Mouse (Mus musculus): ENCODE data around the gene Usp44. TPM values are rescaled to one million over a fixed set of nuclear protein-coding genes. Genes with fewer than 3 reads are reported as not detected.

Usp44 gene
- polyA plus RNA-seq, 1 experiment from 2014 or later, result 0.12 TPM

GRCm38 (mm10) chr10:93881918-93882317 is 50.6 kb downstream of the Usp44 start:
- DNase-seq (ENCODE audit: low spot score) (no peak), ATAC-seq (no peak)
- H3K27ac ChIP-seq (ENCODE audit: low read length), result no peak overlapping the region
- H3K4me3 ChIP-seq (ENCODE audit: low read depth, low read length), result no peak overlapping the region
- H3K27me3 ChIP-seq (replicated peaks; ENCODE audit: insufficient read depth, low read length), result no peaks in the 10 kb centered on the region
- H3K4me1 ChIP-seq (ENCODE audit: insufficient read depth, low read depth, low read length), result no peaks in the 10 kb centered on the region
- H3K9me3 ChIP-seq (ENCODE audit: low read length), result no peaks in the 10 kb centered on the region
- peaks cover 16% of the 10 kb centered on the region for H3K36me3 ChIP-seq (ENCODE audit: insufficient read depth, low read length)
- no peak overlapping the region for H3K9ac ChIP-seq (replicated peaks; ENCODE audit: low read depth)
- TF ChIP-seq CTCF (IDR thresholded peaks at IDR 0.05) (no peak), EP300 (IDR thresholded peaks at IDR 0.05) (no peak)
- H3K4me2 ChIP-seq (replicated peaks; ENCODE audit: low read depth, low read length), result no peak overlapping the region

DNA sequence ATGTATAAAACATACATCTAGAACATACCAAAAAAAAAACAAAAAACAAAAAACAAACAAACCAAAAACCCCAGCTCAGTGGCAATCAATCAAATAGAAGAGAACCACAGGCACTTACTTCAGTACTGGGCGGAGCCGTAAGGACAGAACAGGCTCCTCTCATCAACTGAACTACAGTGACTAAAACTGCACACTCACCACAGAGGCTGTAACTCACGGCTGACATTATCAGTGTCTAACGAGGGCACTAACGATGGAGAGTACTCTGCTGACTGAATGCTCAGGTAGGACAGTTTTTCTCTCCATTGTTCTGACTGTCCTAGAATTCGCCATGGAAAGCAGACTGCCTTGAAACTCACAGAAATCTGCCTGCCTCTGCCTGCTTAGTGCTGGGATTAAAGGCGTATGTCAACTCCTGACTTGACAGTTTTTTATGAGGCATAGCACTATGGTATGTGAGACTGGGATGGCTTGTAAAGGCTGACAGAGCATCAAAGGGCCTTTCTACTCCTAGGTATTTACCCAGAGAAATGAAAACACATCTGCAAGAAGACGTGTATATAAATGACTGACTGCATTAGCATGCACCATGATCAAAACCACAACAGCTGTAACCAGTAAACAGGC is 51.5 kb downstream of the Usp44 start:
- ATAC-seq (no peak), DNase-seq (ENCODE audit: low spot score) (no peak)
- no peaks in the 10 kb centered on the region for H3K4me1 ChIP-seq (ENCODE audit: insufficient read depth, low read depth, low read length)
- H3K36me3 ChIP-seq (ENCODE audit: insufficient read depth, low read length), result peaks cover 15% of the 10 kb centered on the region
- 83% methylated on average over 8 of the region's 8 CpGs for WGBS
- TF ChIP-seq EP300 (IDR thresholded peaks at IDR 0.05) (no peak), CTCF (IDR thresholded peaks at IDR 0.05) (no peak)
- no peak overlapping the region for H3K4me3 ChIP-seq (ENCODE audit: low read depth, low read length)
- H3K27ac ChIP-seq (ENCODE audit: low read length), result no peak overlapping the region
- no peaks in the 10 kb centered on the region for H3K9me3 ChIP-seq (ENCODE audit: low read length)
- H3K4me2 ChIP-seq (replicated peaks; ENCODE audit: low read depth, low read length), result no peak overlapping the region
- no peak overlapping the region for H3K9ac ChIP-seq (replicated peaks; ENCODE audit: low read depth)
- H3K27me3 ChIP-seq (replicated peaks; ENCODE audit: insufficient read depth, low read length), result no peaks in the 10 kb centered on the region

DNA sequence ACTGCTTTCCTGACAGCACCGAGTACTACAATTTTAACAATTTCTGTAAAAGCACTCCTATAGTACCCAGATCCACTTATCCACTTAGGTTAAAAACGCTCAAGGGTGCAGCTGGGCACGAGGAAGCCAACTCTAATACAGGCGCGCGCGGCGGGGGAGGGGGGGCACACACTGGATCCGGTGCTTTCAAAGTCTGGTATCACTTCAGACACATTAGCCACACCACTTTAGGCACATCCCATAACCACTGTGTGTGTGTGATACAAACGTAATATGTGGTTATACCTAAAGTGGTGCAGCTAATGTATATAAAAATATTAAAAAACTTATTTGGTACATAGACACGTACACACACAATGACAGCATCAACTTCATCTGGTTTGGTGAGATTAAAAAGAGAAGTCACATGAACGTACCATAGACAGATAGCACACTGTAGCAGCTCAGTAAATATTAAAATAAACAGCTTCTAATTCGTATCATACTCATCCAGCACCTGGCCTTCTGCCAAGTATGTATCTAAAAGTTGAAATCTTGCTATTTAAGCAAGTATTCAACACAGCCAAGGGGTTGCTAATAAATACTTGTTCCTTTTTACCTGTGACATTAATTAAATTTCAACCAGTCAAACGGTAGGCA is 54.6 kb downstream of the Usp44 start:
- no peaks in the 10 kb centered on the region for H3K27me3 ChIP-seq (replicated peaks; ENCODE audit: insufficient read depth, low read length)
- whole genome bisulfite sequencing, result 63% methylated on average over 14 of the region's 14 CpGs

DNA sequence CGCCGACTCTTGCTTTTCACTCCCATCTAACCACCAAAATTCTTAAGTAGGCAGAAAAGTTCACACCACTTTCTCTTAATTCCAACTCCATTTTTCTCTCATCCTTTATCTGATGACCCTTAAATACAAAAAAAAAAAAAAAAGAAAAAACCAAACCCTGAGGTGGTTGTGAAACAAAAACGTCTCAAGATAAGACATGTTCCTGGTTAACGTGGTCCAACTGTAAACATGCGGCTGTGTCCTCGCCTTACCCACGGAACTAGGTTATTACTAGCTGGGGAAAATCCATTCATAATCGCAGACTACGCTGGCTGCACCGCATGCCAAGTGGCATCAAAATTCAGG is 57.2 kb downstream of the Usp44 start:
- WGBS, result 13% methylated on average over 10 of the region's 10 CpGs
- H3K36me3 ChIP-seq (ENCODE audit: insufficient read depth, low read length), result 0 out of 2 replicates have a peak, but pooled peaks cover 5% of the 10 kb centered on the region
- H3K4me3 ChIP-seq (ENCODE audit: low read depth, low read length), result peak overlapping the region; percentile 85
- DNase-seq (ENCODE audit: low spot score) (no peak), ATAC-seq (no peak)
- H3K4me1 ChIP-seq (ENCODE audit: insufficient read depth, low read depth, low read length), result peaks cover 3% of the 10 kb centered on the region; the same call in 1 of the 2 replicates
- peak overlapping the region; percentile 83 for H3K4me2 ChIP-seq (replicated peaks; ENCODE audit: low read depth, low read length)
- no peaks in the 10 kb centered on the region for H3K9me3 ChIP-seq (ENCODE audit: low read length)
- no peak for TF ChIP-seq EP300 (IDR thresholded peaks at IDR 0.05)
- TF ChIP-seq CTCF (IDR thresholded peaks at IDR 0.05), result no peak
- H3K27me3 ChIP-seq (replicated peaks; ENCODE audit: insufficient read depth, low read length), result no peaks in the 10 kb centered on the region
- H3K9ac ChIP-seq (replicated peaks; ENCODE audit: low read depth), result peak overlapping the region; percentile 89
- no peak overlapping the region; the same call in 1 of the 2 replicates for H3K27ac ChIP-seq (ENCODE audit: low read length)

More for the DNA sequence above, 54.6 kb downstream of the Usp44 start:
- TF ChIP-seq CTCF (IDR thresholded peaks at IDR 0.05) (no peak), EP300 (IDR thresholded peaks at IDR 0.05) (no peak)
- peaks cover 3% of the 10 kb centered on the region; the same call in 1 of the 2 replicates for H3K4me1 ChIP-seq (ENCODE audit: insufficient read depth, low read depth, low read length)
- H3K9ac ChIP-seq (replicated peaks; ENCODE audit: low read depth), result no peak overlapping the region
- no peaks in the 10 kb centered on the region for H3K9me3 ChIP-seq (ENCODE audit: low read length)
- H3K27ac ChIP-seq (ENCODE audit: low read length), result no peak overlapping the region
- 0 out of 2 replicates have a peak, but pooled peaks cover 5% of the 10 kb centered on the region for H3K36me3 ChIP-seq (ENCODE audit: insufficient read depth, low read length)
- no peak overlapping the region; the same call in 1 of the 2 replicates for H3K4me2 ChIP-seq (replicated peaks; ENCODE audit: low read depth, low read length)
- ATAC-seq (peak; percentile 44), DNase-seq (ENCODE audit: low spot score) (peak; percentile 59)
- H3K4me3 ChIP-seq (ENCODE audit: low read depth, low read length), result no peak overlapping the region

DNA sequence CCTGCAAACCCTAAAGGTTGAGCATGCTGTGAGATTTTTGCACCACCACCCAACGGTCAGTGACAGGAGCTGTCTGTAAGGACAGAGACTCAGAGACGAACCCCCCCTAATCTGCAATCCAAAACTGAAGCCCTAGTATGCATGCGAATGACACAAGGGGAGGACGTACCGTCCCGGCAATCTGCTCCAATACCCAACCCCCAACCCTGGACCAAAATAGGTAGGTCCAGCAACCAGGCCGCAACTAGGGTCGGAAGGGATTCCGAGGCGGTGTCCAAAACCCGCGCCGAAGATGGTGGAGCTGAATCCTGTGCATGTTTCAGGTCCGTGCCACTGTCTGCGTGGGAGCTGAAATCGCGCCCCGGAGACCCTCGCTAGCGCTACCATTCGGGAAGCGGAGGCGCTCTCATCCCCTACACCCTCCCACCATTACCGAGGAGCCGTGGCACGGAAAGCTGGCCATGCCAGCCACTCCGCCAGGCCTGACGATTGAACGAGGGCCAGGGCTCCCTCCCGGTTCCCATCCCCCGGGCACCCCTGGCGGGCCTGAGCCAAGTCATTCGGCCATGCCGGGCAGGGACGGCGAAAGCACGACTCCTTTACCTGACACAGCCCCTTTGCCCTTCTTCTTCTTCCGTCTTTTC is 57.7 kb downstream of the Usp44 start:
- 0 out of 2 replicates have a peak, but pooled peaks cover 5% of the 10 kb centered on the region for H3K36me3 ChIP-seq (ENCODE audit: insufficient read depth, low read length)
- ATAC-seq (peak; percentile 47), DNase-seq (ENCODE audit: low spot score) (peak; percentile 12)
- WGBS, result 2% methylated on average over 38 of the region's 38 CpGs
- peak overlapping the region; percentile 85 for H3K4me3 ChIP-seq (ENCODE audit: low read depth, low read length)
- peaks cover 3% of the 10 kb centered on the region; the same call in 1 of the 2 replicates for H3K4me1 ChIP-seq (ENCODE audit: insufficient read depth, low read depth, low read length)
- H3K9me3 ChIP-seq (ENCODE audit: low read length), result no peaks in the 10 kb centered on the region
- TF ChIP-seq EP300 (IDR thresholded peaks at IDR 0.05), result no peak
- TF ChIP-seq CTCF (IDR thresholded peaks at IDR 0.05), result no peak
- H3K4me2 ChIP-seq (replicated peaks; ENCODE audit: low read depth, low read length), result peak overlapping the region; percentile 83
- H3K27ac ChIP-seq (ENCODE audit: low read length), result peak overlapping the region; percentile 78
- H3K9ac ChIP-seq (replicated peaks; ENCODE audit: low read depth), result peak overlapping the region; percentile 89
- H3K27me3 ChIP-seq (replicated peaks; ENCODE audit: insufficient read depth, low read length), result no peaks in the 10 kb centered on the region

DNA sequence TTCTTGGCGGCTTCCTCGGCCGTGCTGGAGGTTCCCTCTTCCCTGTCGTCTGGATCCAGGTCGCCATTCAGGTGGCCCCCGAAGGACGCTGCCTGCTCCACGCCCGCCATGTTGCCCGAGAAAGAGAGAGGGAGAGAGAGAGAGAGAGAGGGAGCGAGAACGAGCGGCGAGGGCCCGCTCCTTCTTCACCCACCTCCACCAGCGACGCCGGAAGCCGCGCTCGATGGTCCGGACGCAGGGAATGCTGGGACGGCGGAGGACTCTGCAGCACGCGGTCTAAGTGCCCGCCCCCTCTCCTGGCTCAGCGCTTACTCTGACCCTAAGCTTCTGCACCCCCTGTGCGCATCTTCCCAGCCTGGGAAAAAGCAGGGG is 58.2 kb downstream of the Usp44 start:
- no peak for TF ChIP-seq EP300 (IDR thresholded peaks at IDR 0.05)
- no peak; the same call in 1 of the 2 replicates for TF ChIP-seq CTCF (IDR thresholded peaks at IDR 0.05)
- peak; percentile 93 for DNase-seq (ENCODE audit: low spot score)
- ATAC-seq, result peak; percentile 97
- peaks cover 3% of the 10 kb centered on the region; the same call in 1 of the 2 replicates for H3K4me1 ChIP-seq (ENCODE audit: insufficient read depth, low read depth, low read length)
- H3K36me3 ChIP-seq (ENCODE audit: insufficient read depth, low read length), result 0 out of 2 replicates have a peak, but pooled peaks cover 5% of the 10 kb centered on the region
- 3% methylated on average over 21 of the region's 30 CpGs for WGBS
- no peaks in the 10 kb centered on the region for H3K9me3 ChIP-seq (ENCODE audit: low read length)
- H3K4me3 ChIP-seq (ENCODE audit: low read depth, low read length), result peak overlapping the region; percentile 85
- peak overlapping the region; percentile 89 for H3K9ac ChIP-seq (replicated peaks; ENCODE audit: low read depth)
- no peaks in the 10 kb centered on the region for H3K27me3 ChIP-seq (replicated peaks; ENCODE audit: insufficient read depth, low read length)
- H3K27ac ChIP-seq (ENCODE audit: low read length), result peak overlapping the region; percentile 78
- peak overlapping the region; percentile 83 for H3K4me2 ChIP-seq (replicated peaks; ENCODE audit: low read depth, low read length)

Data from lung, postnatal 0 days (tissue).